Mouse (Mus musculus) heart, postnatal 0 days (tissue): Measurements from ENCODE around the gene Rap1gap.

Experiments used
- CTCF ChIP-seq: IDR thresholded peaks from 2 replicates; pipeline ENCODE4 v1.5.1; 2016; ENCODE audit warnings: antibody characterized with exemption, control low read depth, low read depth
- EP300 ChIP-seq: IDR thresholded peaks from 2 replicates; pipeline ENCODE4 v1.6.1; 2016; ENCODE audit warnings: antibody characterized with exemption, low read depth

- no peak for TF ChIP-seq CTCF
- TF ChIP-seq EP300: no peak
Measured at GRCm38 (mm10) chr4:137774013-137774412, 109.5 kb downstream of the Rap1gap start.
